Mouse (Mus musculus): ENCODE measurements around the gene Wfdc10. TPM values are rescaled to one million over a fixed set of nuclear protein-coding genes. Genes with fewer than 3 reads are reported as not detected.

The Wfdc10 gene
- polyA plus RNA-seq, 1 experiment from 2014 or later, result not detected

DNA sequence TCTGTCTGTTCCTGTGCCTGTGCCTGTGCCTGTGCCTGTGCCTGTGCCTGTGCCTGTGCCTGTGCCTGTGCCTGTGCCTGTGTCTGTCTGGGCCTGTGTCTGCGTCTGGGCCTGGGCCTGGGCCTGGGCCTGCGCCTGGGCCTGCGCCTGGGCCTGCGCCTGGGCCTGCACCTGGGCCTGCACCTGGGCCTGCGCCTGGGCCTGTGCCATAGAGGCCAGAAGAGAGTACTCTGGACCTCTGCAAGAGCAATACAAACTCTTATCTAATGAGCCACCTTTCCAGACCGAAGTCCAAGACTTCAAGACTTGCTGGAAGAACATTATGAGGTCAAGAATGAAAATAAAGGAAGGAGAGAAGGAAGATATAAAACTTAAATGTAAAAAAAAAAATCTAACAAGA is 49.5 kb downstream of the Wfdc10 start:
- Histone ChIP-seq H3K4me2 (no peak overlapping the region), H3K9me3 (replicated peaks) (no peaks in the 10 kb centered on the region; the same call in 1 of the 2 replicates), H3K4me3 (replicated peaks) (no peak overlapping the region), H3K9ac (no peak overlapping the region), H3K27ac (no peak overlapping the region), H3K27me3 (no peaks in the 10 kb centered on the region), H3K4me1 (no peaks in the 10 kb centered on the region), H3K36me3 (no peaks in the 10 kb centered on the region)
- ATAC-seq (replicated peaks; ENCODE audit: low FRiP score), result no peak
- 97% methylated on average over 6 of the region's 6 CpGs for WGBS

DNA sequence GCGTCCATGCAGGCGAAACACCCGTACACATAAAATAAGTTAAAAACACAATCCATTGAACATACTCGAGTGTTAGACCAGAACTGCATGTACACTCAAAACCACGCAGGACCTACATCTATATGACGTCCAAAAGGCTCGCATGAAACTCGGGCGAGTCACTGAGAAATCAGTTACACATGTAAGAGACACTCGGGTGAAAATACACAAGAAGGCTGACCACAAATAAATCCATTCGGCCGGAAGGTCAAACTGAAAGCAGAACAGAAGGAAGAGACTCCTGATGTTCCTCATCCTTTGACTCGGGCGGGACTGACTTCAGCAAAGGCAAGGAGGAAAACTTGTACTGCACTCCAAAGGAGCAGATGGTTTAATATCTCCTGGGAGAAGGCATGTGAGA is 50.1 kb downstream of the Wfdc10 start:
- H3K27ac ChIP-seq, result no peak overlapping the region
- no peaks in the 10 kb centered on the region for H3K27me3 ChIP-seq
- no peak for ATAC-seq (replicated peaks; ENCODE audit: low FRiP score)
- 90% methylated on average over 14 of the region's 14 CpGs for WGBS
- no peak overlapping the region for H3K4me2 ChIP-seq
- no peaks in the 10 kb centered on the region for H3K36me3 ChIP-seq
- H3K9ac ChIP-seq, result no peak overlapping the region
- H3K4me1 ChIP-seq, result no peaks in the 10 kb centered on the region
- H3K9me3 ChIP-seq (replicated peaks), result no peaks in the 10 kb centered on the region; the same call in 1 of the 2 replicates
- H3K4me3 ChIP-seq (replicated peaks), result no peak overlapping the region

Other genes starting within 250 kb of the Wfdc10 start
- 149 and 161 TPM in 2 replicates for gene Sdc4, start 212.2 kb upstream of the Wfdc10 start, polyA plus RNA-seq (2015; fragmentation: Nextera tagmentation; extraction: Ambion mirVana)
- 59.2 and 64.2 TPM in 2 replicates for gene Sys1, start 199.1 kb upstream of the Wfdc10 start, polyA plus RNA-seq (2015; fragmentation: Nextera tagmentation; extraction: Ambion mirVana)
- gene Gm20458, start 195.1 kb upstream of the Wfdc10 start, polyA plus RNA-seq (2015; fragmentation: Nextera tagmentation; extraction: Ambion mirVana), result 7.7 and 8.3 TPM in 2 replicates
- gene Trp53tg5, start 182.3 kb upstream of the Wfdc10 start, polyA plus RNA-seq (2015; fragmentation: Nextera tagmentation; extraction: Ambion mirVana), result not detected in 2 replicates
- gene Dbndd2, start 169.9 kb upstream of the Wfdc10 start, polyA plus RNA-seq (2015; fragmentation: Nextera tagmentation; extraction: Ambion mirVana), result 13.0 and 14.0 TPM in 2 replicates
- 65.1 and 69.6 TPM in 2 replicates for gene Pigt, start 158.5 kb upstream of the Wfdc10 start, polyA plus RNA-seq (2015; fragmentation: Nextera tagmentation; extraction: Ambion mirVana)
- gene Wfdc2, start 93.6 kb upstream of the Wfdc10 start, polyA plus RNA-seq (2015; fragmentation: Nextera tagmentation; extraction: Ambion mirVana), result 329 and 368 TPM in 2 replicates
- not detected in 2 replicates for gene Spint3, start 82.6 kb upstream of the Wfdc10 start, polyA plus RNA-seq (2015; fragmentation: Nextera tagmentation; extraction: Ambion mirVana)
- 0.34 TPM in 1 of 2 replicates, not detected in the other for gene Wfdc6a, start 70.6 kb upstream of the Wfdc10 start, polyA plus RNA-seq (2015; fragmentation: Nextera tagmentation; extraction: Ambion mirVana)
- not detected in 2 replicates for gene Eppin, start 62.5 kb upstream of the Wfdc10 start, polyA plus RNA-seq (2015; fragmentation: Nextera tagmentation; extraction: Ambion mirVana)
- not detected in 2 replicates for gene Wfdc6b, start 42.5 kb upstream of the Wfdc10 start, polyA plus RNA-seq (2015; fragmentation: Nextera tagmentation; extraction: Ambion mirVana)
- gene Wfdc8, start 42.4 kb upstream of the Wfdc10 start, polyA plus RNA-seq (2015; fragmentation: Nextera tagmentation; extraction: Ambion mirVana), result not detected in 2 replicates
- not detected in 2 replicates for gene Wfdc16, start 17.2 kb upstream of the Wfdc10 start, polyA plus RNA-seq (2015; fragmentation: Nextera tagmentation; extraction: Ambion mirVana)
- gene Wfdc9, start 537 bp downstream of the Wfdc10 start, polyA plus RNA-seq (2015; fragmentation: Nextera tagmentation; extraction: Ambion mirVana), result not detected in 2 replicates
- gene Wfdc11, start 18.0 kb downstream of the Wfdc10 start, polyA plus RNA-seq (2015; fragmentation: Nextera tagmentation; extraction: Ambion mirVana), result not detected in 2 replicates
- 0.43 and 0.57 TPM in 2 replicates for gene Wfdc13, start 29.1 kb downstream of the Wfdc10 start, polyA plus RNA-seq (2015; fragmentation: Nextera tagmentation; extraction: Ambion mirVana)
- gene Spint4, start 42.5 kb downstream of the Wfdc10 start, polyA plus RNA-seq (2015; fragmentation: Nextera tagmentation; extraction: Ambion mirVana), result 0.65 and 0.76 TPM in 2 replicates
- gene Spint5, start 59.3 kb downstream of the Wfdc10 start, polyA plus RNA-seq (2015; fragmentation: Nextera tagmentation; extraction: Ambion mirVana), result not detected in 2 replicates
- 1.2 and 1.3 TPM in 2 replicates for gene Wfdc3, start 89.9 kb downstream of the Wfdc10 start, polyA plus RNA-seq (2015; fragmentation: Nextera tagmentation; extraction: Ambion mirVana)
- gene Dnttip1, start 89.9 kb downstream of the Wfdc10 start, polyA plus RNA-seq (2015; fragmentation: Nextera tagmentation; extraction: Ambion mirVana), result 74.6 and 75.1 TPM in 2 replicates
- 517 and 530 TPM in 2 replicates for gene Ube2c, start 113.9 kb downstream of the Wfdc10 start, polyA plus RNA-seq (2015; fragmentation: Nextera tagmentation; extraction: Ambion mirVana)
- gene Tnnc2, start 123.9 kb downstream of the Wfdc10 start, polyA plus RNA-seq (2015; fragmentation: Nextera tagmentation; extraction: Ambion mirVana), result 40.1 and 87.2 TPM in 2 replicates
- 21.5 and 24.0 TPM in 2 replicates for gene Snx21, start 129.8 kb downstream of the Wfdc10 start, polyA plus RNA-seq (2015; fragmentation: Nextera tagmentation; extraction: Ambion mirVana)
- gene Acot8, start 148.8 kb downstream of the Wfdc10 start, polyA plus RNA-seq (2015; fragmentation: Nextera tagmentation; extraction: Ambion mirVana), result 20.8 and 21.2 TPM in 2 replicates
- 9.0 and 9.2 TPM in 2 replicates for gene Zswim3, start 149.1 kb downstream of the Wfdc10 start, polyA plus RNA-seq (2015; fragmentation: Nextera tagmentation; extraction: Ambion mirVana)
- 18.4 and 19.8 TPM in 2 replicates for gene Zswim1, start 166.6 kb downstream of the Wfdc10 start, polyA plus RNA-seq (2015; fragmentation: Nextera tagmentation; extraction: Ambion mirVana)
- gene Spata25, start 172.5 kb downstream of the Wfdc10 start, polyA plus RNA-seq (2015; fragmentation: Nextera tagmentation; extraction: Ambion mirVana), result 0.21 TPM in 1 of 2 replicates, not detected in the other
- 160 and 170 TPM in 2 replicates for gene Ctsa, start 176.8 kb downstream of the Wfdc10 start, polyA plus RNA-seq (2015; fragmentation: Nextera tagmentation; extraction: Ambion mirVana)
- gene Neurl2, start 177.4 kb downstream of the Wfdc10 start, polyA plus RNA-seq (2015; fragmentation: Nextera tagmentation; extraction: Ambion mirVana), result 7.0 and 8.9 TPM in 2 replicates
- 35.6 and 38.7 TPM in 2 replicates for gene Pltp, start 201.7 kb downstream of the Wfdc10 start, polyA plus RNA-seq (2015; fragmentation: Nextera tagmentation; extraction: Ambion mirVana)
- gene Pcif1, start 223.3 kb downstream of the Wfdc10 start, polyA plus RNA-seq (2015; fragmentation: Nextera tagmentation; extraction: Ambion mirVana), result 73.1 and 81.1 TPM in 2 replicates